Mouse (Mus musculus) erythroblast, embryonic 14.5 days (primary cell): ENCODE data around the gene Eif3i.

ENCODE experiments used
- GATA1 ChIP-seq: IDR thresholded peaks from 2 replicates; pipeline ENCODE4 v1.6.1; 2012; ENCODE audit warnings: low read length, inconsistent platforms, mixed read lengths
- TAL1 ChIP-seq: IDR thresholded peaks from 3 replicates; pipeline ENCODE4 v1.6.1; 2012; ENCODE audit warnings: low read length, inconsistent platforms, mixed read lengths

DNA sequence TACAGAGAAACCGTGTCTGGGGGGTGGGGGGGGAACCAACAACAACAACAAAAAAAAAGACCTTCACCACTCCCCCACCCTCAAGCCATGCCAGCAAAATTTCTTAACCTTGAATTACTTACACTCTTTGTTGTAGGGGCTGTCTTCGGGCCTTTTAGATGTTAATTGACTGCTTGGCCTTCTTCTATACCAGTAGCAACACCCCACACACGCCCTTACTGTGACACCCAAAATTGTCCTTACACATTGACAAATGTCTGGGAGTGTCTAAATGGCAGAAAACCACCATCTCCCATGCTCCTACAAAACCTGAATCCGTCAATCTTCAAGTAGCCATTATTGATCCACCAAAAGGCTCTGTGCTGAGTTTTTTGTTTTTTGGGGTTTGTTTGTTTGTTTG lies 56.3 kb downstream of the Eif3i start:
- TF ChIP-seq GATA1 (no peak), TAL1 (no peak)
